Mouse (Mus musculus): ENCODE data around the gene Tap2. TPM values are rescaled to one million over a fixed set of nuclear protein-coding genes. Genes with fewer than 3 reads are reported as not detected.

Gene Tap2
- total RNA-seq, 2 experiments from 2014 or later: 2.6 to 3.0 TPM

GRCm38 (mm10) chr17:34188986-34189385 lies 14.3 kb upstream of the Tap2 start:
- no peak for DNase-seq (ENCODE audit: extremely low spot score in 1 of 2, low spot score in 2 of 2)
- intact Hi-C loops (cut with DNase I): no loop called here

GRCm38 (mm10) chr17:34192852-34193251 lies 10.5 kb upstream of the Tap2 start:
- DNase-seq (ENCODE audit: extremely low spot score in 1 of 2, low spot score in 2 of 2): no peak
- intact Hi-C loops (cut with DNase I): no loop called here

GRCm38 (mm10) chr17:34193468-34193867 lies 9.9 kb upstream of the Tap2 start:
- intact Hi-C loops (cut with DNase I): no loop called here
- no peak for DNase-seq (ENCODE audit: extremely low spot score in 1 of 2, low spot score in 2 of 2)

- intact Hi-C loops (cut with DNase I): no loop called here
These were observed 8.6 kb upstream of the Tap2 start for GRCm38 (mm10) chr17:34194723-34195122.

GRCm38 (mm10) chr17:34196491-34196890 lies 6.8 kb upstream of the Tap2 start:
- intact Hi-C loops (cut with DNase I): no loop called here
- DNase-seq (ENCODE audit: extremely low spot score in 1 of 2, low spot score in 2 of 2): no peak

More at GRCm38 (mm10) chr17:34194723-34195122, 8.6 kb upstream of the Tap2 start:
- DNase-seq (ENCODE audit: extremely low spot score in 1 of 2, low spot score in 2 of 2): no peak

GRCm38 (mm10) chr17:34196941-34197894 lies 6.1 kb upstream of the Tap2 start, which contains the start of gene Psmb8:
Gene Psmb8 (plus strand): TSS chr17:34197721.
- DNase-seq (ENCODE audit: extremely low spot score in 1 of 2, low spot score in 2 of 2): peak; percentile 81 to 93
- intact Hi-C loops (cut with DNase I): no loop called here

GRCm38 (mm10) chr17:34197904-34198520 lies 5.3 kb upstream of the Tap2 start:
- intact Hi-C loops (cut with DNase I): no loop called here
- DNase-seq (ENCODE audit: extremely low spot score in 1 of 2, low spot score in 2 of 2): peak in 1 of 2 experiments; percentile 60

- intact Hi-C loops (cut with DNase I): no loop called here
These were observed 4.8 kb upstream of the Tap2 start for GRCm38 (mm10) chr17:34198521-34198912.

GRCm38 (mm10) chr17:34199050-34199619 lies 4.2 kb upstream of the Tap2 start:
- intact Hi-C loops (cut with DNase I): no loop called here
- DNase-seq (ENCODE audit: extremely low spot score in 1 of 2, low spot score in 2 of 2): no peak

More at GRCm38 (mm10) chr17:34198521-34198912, 4.8 kb upstream of the Tap2 start:
- no peak for DNase-seq (ENCODE audit: extremely low spot score in 1 of 2, low spot score in 2 of 2)

- no peak for DNase-seq (ENCODE audit: extremely low spot score in 1 of 2, low spot score in 2 of 2)
- intact Hi-C loops (cut with DNase I): no loop called here
These were observed 3.3 kb upstream of the Tap2 start for GRCm38 (mm10) chr17:34200047-34200446.

- intact Hi-C loops (cut with DNase I): no loop called here
- DNase-seq (ENCODE audit: extremely low spot score in 1 of 2, low spot score in 2 of 2): no peak
These were observed 2.4 kb upstream of the Tap2 start for GRCm38 (mm10) chr17:34200772-34201505.

GRCm38 (mm10) chr17:34201506-34202055 lies 1.7 kb upstream of the Tap2 start:
- intact Hi-C loops (cut with DNase I): no loop called here
- no peak for DNase-seq (ENCODE audit: extremely low spot score in 1 of 2, low spot score in 2 of 2)

- intact Hi-C loops (cut with DNase I): no loop called here
- DNase-seq (ENCODE audit: extremely low spot score in 1 of 2, low spot score in 2 of 2): peak in 1 of 2 experiments; percentile 10
These were observed 426 bp upstream of the Tap2 start for GRCm38 (mm10) chr17:34202760-34203442.

- intact Hi-C loops (cut with DNase I): no loop called here
- peak; percentile 67 to 90 for DNase-seq (ENCODE audit: extremely low spot score in 1 of 2, low spot score in 2 of 2)
These were observed 1.1 kb downstream of the Tap2 start for GRCm38 (mm10) chr17:34204303-34205010.

GRCm38 (mm10) chr17:34205021-34205745 lies 1.9 kb downstream of the Tap2 start:
- intact Hi-C loops (cut with DNase I): no loop called here
- DNase-seq (ENCODE audit: extremely low spot score in 1 of 2, low spot score in 2 of 2): peak in 1 of 2 experiments; percentile 30

- intact Hi-C loops (cut with DNase I): no loop called here
- peak in 1 of 2 experiments; percentile 15 for DNase-seq (ENCODE audit: extremely low spot score in 1 of 2, low spot score in 2 of 2)
These were observed 2.4 kb downstream of the Tap2 start for GRCm38 (mm10) chr17:34205746-34206176.

GRCm38 (mm10) chr17:34206731-34207130 lies 3.4 kb downstream of the Tap2 start:
- intact Hi-C loops (cut with DNase I): no loop called here
- peak in 1 of 2 experiments; percentile 11 for DNase-seq (ENCODE audit: extremely low spot score in 1 of 2, low spot score in 2 of 2)

All from left cerebral cortex, postnatal 10 days (tissue).